27 mouse cellular contexts compared by ENCODE assay signal in the genomic region with DNA sequence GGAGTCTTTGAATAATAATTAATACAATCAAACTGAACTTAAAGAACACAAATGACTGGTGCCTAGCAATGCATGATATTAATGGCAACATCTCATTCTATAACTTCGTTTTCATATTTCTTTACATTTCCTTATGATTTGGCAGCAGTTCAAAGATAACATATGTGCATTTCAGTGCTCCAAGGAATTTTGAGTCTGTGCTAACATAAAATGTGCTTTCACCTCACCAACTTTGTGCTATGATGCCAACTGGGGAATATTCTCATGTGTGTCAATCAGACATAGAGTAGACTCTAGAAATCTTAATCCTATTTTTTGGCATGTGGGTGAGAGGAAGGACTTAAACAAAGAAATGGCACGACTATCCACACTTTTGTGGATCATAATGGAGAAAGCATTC.
A peak's percentile ranks its signal among the peaks of the same experiment; 100 is the strongest.
DNase-seq lines count a peak whose midpoint lies in the region; ATAC-seq lines count a peak whose summit lies in the region.
"Had no signal": no experiment of that assay in that cellular context is flagged by ENCODE, and none has a peak within 500 bp of the region (broad histone marks: within the 10 kb centered on the region; RNA-seq: fewer than 3 reads in every experiment).

No protein-coding gene starts in this region.

- H3K36me3 ChIP-seq in forebrain, embryonic 16.5 days (ENCODE audit: control insufficient read depth, insufficient read depth) = no peaks in the 10 kb centered on the region
- H3K36me3 ChIP-seq in forebrain, embryonic 13.5 days (ENCODE audit: poor library complexity, severe bottlenecking) = no peaks in the 10 kb centered on the region
- H3K36me3 ChIP-seq: embryonic facial prominence, embryonic 10.5 days; embryonic facial prominence, embryonic 13.5 days; G1E; hindbrain, embryonic 12.5 days; hindbrain, embryonic 15.5 days had no signal

- 58% methylated on average over 2 of the region's 2 CpGs for WGBS in forebrain, embryonic 16.5 days
- WGBS in forebrain, embryonic 13.5 days = 65% methylated on average over 2 of the region's 2 CpGs

- H3K9ac ChIP-seq in forebrain, embryonic 16.5 days (replicated peaks; ENCODE audit: low read depth, low read length) = no peak overlapping the region
- H3K9ac ChIP-seq in forebrain, embryonic 13.5 days = no peak overlapping the region
- H3K9ac ChIP-seq: embryonic facial prominence, embryonic 13.5 days; hindbrain, embryonic 12.5 days; hindbrain, embryonic 15.5 days had no signal

- H3K4me2 ChIP-seq in forebrain, embryonic 16.5 days (ENCODE audit: low read length) = no peak overlapping the region
- no peak overlapping the region for H3K4me2 ChIP-seq in forebrain, embryonic 13.5 days
- H3K4me2 ChIP-seq: embryonic facial prominence, embryonic 13.5 days; heart, embryonic 11.5 days; hindbrain, embryonic 12.5 days; hindbrain, embryonic 15.5 days had no signal

- no peak overlapping the region for H3K27ac ChIP-seq in forebrain, embryonic 16.5 days (ENCODE audit: low read length)
- no peak overlapping the region for H3K27ac ChIP-seq in forebrain, embryonic 13.5 days
- H3K27ac ChIP-seq: embryonic facial prominence, embryonic 10.5 days; embryonic facial prominence, embryonic 13.5 days; gastrocnemius, adult 2 months; hindbrain, embryonic 12.5 days; hindbrain, embryonic 15.5 days had no signal

- intact Hi-C loops in left cerebral cortex, postnatal 25 days (cut with DNase I) = no loop called here

- no peaks in the 10 kb centered on the region for H3K27me3 ChIP-seq in forebrain, embryonic 16.5 days (replicated peaks; ENCODE audit: control insufficient read depth, insufficient read depth, low read length)
- H3K27me3 ChIP-seq in forebrain, embryonic 13.5 days = no peaks in the 10 kb centered on the region
- H3K27me3 ChIP-seq: CH12.LX; embryonic facial prominence, embryonic 13.5 days; hindbrain, embryonic 12.5 days; hindbrain, embryonic 15.5 days had no signal

- H3K4me3 ChIP-seq in forebrain, embryonic 16.5 days (replicated peaks; ENCODE audit: low read length) = no peak overlapping the region
- no peak overlapping the region for H3K4me3 ChIP-seq in forebrain, embryonic 13.5 days
- H3K4me3 ChIP-seq: embryonic facial prominence, embryonic 10.5 days; embryonic facial prominence, embryonic 13.5 days; erythroblast, embryonic 14.5 days; gastrocnemius, adult 2 months; hindbrain, embryonic 12.5 days; hindbrain, embryonic 15.5 days had no signal

- H3K9me3 ChIP-seq in forebrain, embryonic 16.5 days (ENCODE audit: control insufficient read depth, low read length) = no peaks in the 10 kb centered on the region
- H3K9me3 ChIP-seq in forebrain, embryonic 13.5 days (replicated peaks) = no peaks in the 10 kb centered on the region
- H3K9me3 ChIP-seq: embryonic facial prominence, embryonic 10.5 days; embryonic facial prominence, embryonic 13.5 days; G1E; hindbrain, embryonic 12.5 days; hindbrain, embryonic 15.5 days had no signal

- peak; percentile 6 to 66 for DNase-seq in left cerebral cortex, postnatal 25 days (ENCODE audit: low spot score in 2 of 2)
- no peak for DNase-seq in left cerebral cortex, adult 18-20 months (ENCODE audit: low spot score in 2 of 2)
- DNase-seq in brain, adult 2 months (ENCODE audit: low read depth, low spot score) = peak; percentile 59
- DNase-seq in telencephalon, adult 2 months (ENCODE audit: low read depth, low spot score) = peak; percentile 24
- no peak for DNase-seq in spleen, postnatal 14 days (ENCODE audit: low spot score in 2 of 2)
- DNase-seq: adrenal gland, postnatal 10 days; adrenal gland, postnatal 36 days; B cell, adult 2 months; cerebellum, adult 11-12 months; cerebellum, adult 8-10 months; cerebellum, postnatal 10 days; cerebellum, postnatal 36 days; embryo, embryonic 11 days; gastrocnemius, adult 2 months; gastrocnemius, postnatal 14 days; heart, adult 11 months had no signal

- no peaks in the 10 kb centered on the region for H3K4me1 ChIP-seq in forebrain, embryonic 16.5 days (replicated peaks; ENCODE audit: control insufficient read depth, insufficient read depth, low read length)
- H3K4me1 ChIP-seq in forebrain, embryonic 13.5 days = no peaks in the 10 kb centered on the region
- H3K4me1 ChIP-seq: embryonic facial prominence, embryonic 10.5 days; embryonic facial prominence, embryonic 13.5 days; hindbrain, embryonic 12.5 days; hindbrain, embryonic 15.5 days had no signal

- ATAC-seq in forebrain, embryonic 16.5 days = peak; percentile 61; the same call in 1 of the 2 replicates
- ATAC-seq in forebrain, embryonic 13.5 days = no peak
- ATAC-seq: Patski had no signal

Comparison
In these comparisons a context has a peak if more than half of its experiments do, and no peak if none do; other contexts are left out.
1. DNase-seq: peak in left cerebral cortex, postnatal 25 days (2 of 2), brain, adult 2 months (single experiment) and telencephalon, adult 2 months (single experiment); none in left cerebral cortex, adult 18-20 months (0 of 2) and spleen, postnatal 14 days (0 of 2).